Mouse (Mus musculus): ENCODE measurements at regions not wholly inside any gene's neighbourhood (a gene's known extent, or its start where the extent isn't known, plus 50 kb on each side); places are given as distances from the start of the nearest gene placed in this dataset.
"Not testable (repeated sequence)": the region's sequence is repeated elsewhere in the genome, so short reads cannot be mapped to it uniquely, and the experiment has no call there.

DNA sequence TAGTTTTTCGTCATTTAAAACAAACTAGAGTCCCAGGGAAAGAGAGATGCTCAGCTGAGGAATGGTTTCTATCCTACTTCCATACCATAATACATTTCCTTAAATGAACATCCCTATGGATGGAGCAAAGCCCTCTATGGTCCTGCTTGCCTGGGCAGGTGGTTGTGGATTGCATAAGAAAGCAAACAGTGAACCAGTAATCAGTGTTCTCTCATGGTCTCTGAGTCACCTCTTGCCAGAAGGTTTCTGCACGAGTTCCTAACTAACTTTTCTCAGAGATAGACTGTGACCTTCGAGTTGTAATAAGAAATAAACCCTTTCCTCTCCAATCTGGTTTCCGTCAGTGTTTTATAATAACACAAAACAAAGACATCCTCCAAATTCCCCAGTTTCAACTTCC, 62.9 kb upstream of the Bet1 start:
- no peaks in the 10 kb centered on the region for H3K4me1 ChIP-seq (ENCODE audit: control insufficient read depth, insufficient read depth, low read length)
- H3K27ac ChIP-seq (ENCODE audit: insufficient read depth, low read depth, low read length): no peak overlapping the region
- no peak overlapping the region for H3K4me3 ChIP-seq (ENCODE audit: insufficient read depth, low read length)
- TF ChIP-seq CTCF (IDR thresholded peaks at IDR 0.05; ENCODE audit: low read depth, low read length): no peak
- no peak for TF ChIP-seq POLR2A (IDR thresholded peaks at IDR 0.05; ENCODE audit: borderline replicate concordance, low read depth, low read length)

DNA sequence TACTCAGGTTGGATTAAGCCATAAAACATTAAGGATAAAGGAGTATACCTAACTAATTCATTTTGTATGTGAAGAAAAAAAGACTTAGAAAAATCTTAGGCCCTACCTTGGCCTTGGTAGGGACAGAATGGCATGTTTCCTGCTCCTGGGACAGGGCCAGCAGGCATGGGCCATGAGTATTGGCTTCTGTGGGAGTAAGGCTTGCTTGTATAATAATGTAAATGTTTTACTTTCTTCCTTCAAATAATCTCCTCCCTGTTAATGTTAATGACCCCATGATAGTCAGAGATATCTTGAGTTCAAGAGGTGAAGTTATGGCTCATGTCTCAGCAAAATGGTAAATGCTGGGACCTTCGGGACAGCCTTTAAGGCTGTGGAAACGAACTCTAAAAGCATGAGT, 71.5 kb upstream of the Bet1 start:
- Histone ChIP-seq H3K4me1 (ENCODE audit: control insufficient read depth, insufficient read depth, low read length) (no peaks in the 10 kb centered on the region), H3K4me3 (ENCODE audit: insufficient read depth, low read length) (no peak overlapping the region), H3K27ac (ENCODE audit: insufficient read depth, low read depth, low read length) (no peak overlapping the region)
- no peak for TF ChIP-seq CTCF (IDR thresholded peaks at IDR 0.05; ENCODE audit: low read depth, low read length)
- TF ChIP-seq POLR2A (IDR thresholded peaks at IDR 0.05; ENCODE audit: borderline replicate concordance, low read depth, low read length): no peak

DNA sequence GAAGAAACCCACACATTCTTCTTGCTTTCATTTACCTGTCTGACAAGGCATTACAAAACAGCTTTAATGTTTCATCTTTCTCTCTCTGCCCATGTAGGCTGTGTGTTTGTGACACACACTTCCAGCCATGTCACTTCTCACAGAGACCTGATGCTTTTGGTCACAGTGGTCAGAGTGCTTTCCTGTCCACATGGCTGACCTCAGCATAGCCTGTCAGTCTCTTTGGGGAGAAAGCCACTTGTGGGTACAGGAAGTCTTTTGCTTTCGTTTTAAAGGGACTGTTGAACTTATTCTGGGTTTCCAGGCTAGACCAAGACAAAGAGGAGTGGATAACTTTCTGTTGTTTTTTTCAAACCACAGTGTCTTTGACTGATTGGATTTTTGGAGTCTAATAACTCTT, 77.0 kb upstream of the Bet1 start:
- no peak overlapping the region for H3K4me3 ChIP-seq (ENCODE audit: insufficient read depth, low read length)
- H3K4me1 ChIP-seq (ENCODE audit: control insufficient read depth, insufficient read depth, low read length): no peaks in the 10 kb centered on the region
- TF ChIP-seq POLR2A (IDR thresholded peaks at IDR 0.05; ENCODE audit: borderline replicate concordance, low read depth, low read length): no peak
- no peak for TF ChIP-seq CTCF (IDR thresholded peaks at IDR 0.05; ENCODE audit: low read depth, low read length)
- no peak overlapping the region for H3K27ac ChIP-seq (ENCODE audit: insufficient read depth, low read depth, low read length)

DNA sequence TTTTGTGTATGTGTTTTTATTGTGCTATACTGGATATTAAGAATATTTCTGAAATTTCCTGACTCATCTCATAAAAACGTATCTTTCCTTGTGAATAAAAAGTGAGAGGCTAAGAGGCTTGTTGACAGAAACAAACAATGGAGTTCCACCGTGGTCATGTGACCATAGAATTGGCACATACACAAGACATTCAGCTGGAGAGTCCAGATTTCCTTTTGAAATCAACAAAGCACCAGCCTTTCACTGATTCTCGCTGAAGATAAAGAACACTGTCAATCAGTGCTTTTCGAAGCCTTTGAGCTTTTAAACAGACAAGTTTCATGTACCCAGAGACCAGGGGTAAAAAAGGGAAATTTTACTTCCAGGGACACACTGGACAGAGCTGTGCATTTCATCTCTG, 80.3 kb upstream of the Bet1 start:
- H3K27ac ChIP-seq (ENCODE audit: insufficient read depth, low read depth, low read length): no peak overlapping the region
- no peak overlapping the region for H3K4me3 ChIP-seq (ENCODE audit: insufficient read depth, low read length)
- H3K4me1 ChIP-seq (ENCODE audit: control insufficient read depth, insufficient read depth, low read length): no peaks in the 10 kb centered on the region
- no peak for TF ChIP-seq CTCF (IDR thresholded peaks at IDR 0.05; ENCODE audit: low read depth, low read length)
- no peak for TF ChIP-seq POLR2A (IDR thresholded peaks at IDR 0.05; ENCODE audit: borderline replicate concordance, low read depth, low read length)

DNA sequence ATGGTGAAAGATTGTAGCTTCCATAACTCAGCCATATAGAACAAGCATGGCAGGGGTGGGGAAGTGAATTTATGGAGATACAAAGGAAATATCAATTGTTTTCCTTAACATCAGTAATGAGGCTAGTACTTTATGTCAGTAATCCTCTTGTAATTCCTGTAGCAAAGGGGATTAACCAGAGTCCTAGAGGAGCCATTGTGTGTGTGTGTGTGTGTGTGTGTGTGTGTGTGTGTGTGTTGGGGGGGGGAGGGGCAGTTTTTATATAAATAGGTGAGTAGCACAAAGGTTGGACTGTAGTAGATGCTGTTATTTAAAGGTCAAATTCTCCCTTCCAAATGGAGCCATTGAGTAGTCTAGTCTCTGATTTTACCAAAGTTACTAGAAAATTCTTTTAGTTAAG, 81.0 kb upstream of the Bet1 start:
- no peak overlapping the region for H3K27ac ChIP-seq (ENCODE audit: insufficient read depth, low read depth, low read length)
- no peak for TF ChIP-seq POLR2A (IDR thresholded peaks at IDR 0.05; ENCODE audit: borderline replicate concordance, low read depth, low read length)
- no peak overlapping the region for H3K4me3 ChIP-seq (ENCODE audit: insufficient read depth, low read length)
- no peaks in the 10 kb centered on the region for H3K4me1 ChIP-seq (ENCODE audit: control insufficient read depth, insufficient read depth, low read length)

DNA sequence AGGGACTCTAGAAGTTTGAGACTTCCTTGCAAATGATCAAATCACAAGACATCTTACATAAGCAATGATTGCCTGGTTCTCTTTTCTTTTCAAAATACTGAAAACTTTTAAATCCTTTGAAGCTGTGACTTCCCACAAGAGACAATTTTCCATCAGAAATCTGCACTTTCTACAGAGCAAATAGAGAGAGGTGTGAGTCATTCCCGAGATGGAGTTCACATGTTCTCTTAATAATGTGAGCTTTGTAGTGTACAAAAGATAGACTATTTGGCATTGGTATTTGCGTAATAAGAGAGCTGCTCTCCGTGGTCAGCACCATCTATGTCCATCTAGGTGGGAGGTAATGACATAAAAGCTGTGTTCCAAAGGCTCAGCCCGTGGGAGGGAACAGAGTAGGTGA, 84.8 kb upstream of the Bet1 start:
- Histone ChIP-seq H3K27ac (ENCODE audit: insufficient read depth, low read depth, low read length) (no peak overlapping the region), H3K4me3 (ENCODE audit: insufficient read depth, low read length) (no peak overlapping the region), H3K4me1 (ENCODE audit: control insufficient read depth, insufficient read depth, low read length) (no peaks in the 10 kb centered on the region)
- no peak for TF ChIP-seq CTCF (IDR thresholded peaks at IDR 0.05; ENCODE audit: low read depth, low read length)

DNA sequence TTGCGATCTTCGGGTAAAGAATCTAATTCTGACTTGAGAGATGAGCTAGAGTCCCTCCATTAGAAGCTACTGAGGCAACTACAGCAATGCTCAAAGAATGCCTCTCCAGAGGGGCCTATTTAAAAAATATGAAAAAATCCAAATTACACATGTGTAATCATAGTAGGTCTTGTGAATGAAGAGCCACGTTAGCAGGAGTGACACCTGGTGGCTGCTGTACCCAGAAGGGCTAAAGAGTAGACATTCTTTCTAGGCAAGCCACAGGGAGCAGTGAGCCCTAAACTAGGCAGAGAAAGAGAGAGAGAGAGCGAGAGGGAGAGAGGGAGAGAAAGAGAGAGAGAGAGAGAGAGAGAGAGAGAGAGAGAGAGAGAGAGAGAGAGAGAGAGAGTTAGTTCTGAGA, 100.9 kb upstream of the Bet1 start:
- TF ChIP-seq POLR2A (IDR thresholded peaks at IDR 0.05; ENCODE audit: borderline replicate concordance, low read depth, low read length) (no peak), CTCF (IDR thresholded peaks at IDR 0.05; ENCODE audit: low read depth, low read length) (no peak)
- no peak overlapping the region for H3K4me3 ChIP-seq (ENCODE audit: insufficient read depth, low read length)
- H3K27ac ChIP-seq (ENCODE audit: insufficient read depth, low read depth, low read length): no peak overlapping the region
- H3K4me1 ChIP-seq (ENCODE audit: control insufficient read depth, insufficient read depth, low read length): no peaks in the 10 kb centered on the region

DNA sequence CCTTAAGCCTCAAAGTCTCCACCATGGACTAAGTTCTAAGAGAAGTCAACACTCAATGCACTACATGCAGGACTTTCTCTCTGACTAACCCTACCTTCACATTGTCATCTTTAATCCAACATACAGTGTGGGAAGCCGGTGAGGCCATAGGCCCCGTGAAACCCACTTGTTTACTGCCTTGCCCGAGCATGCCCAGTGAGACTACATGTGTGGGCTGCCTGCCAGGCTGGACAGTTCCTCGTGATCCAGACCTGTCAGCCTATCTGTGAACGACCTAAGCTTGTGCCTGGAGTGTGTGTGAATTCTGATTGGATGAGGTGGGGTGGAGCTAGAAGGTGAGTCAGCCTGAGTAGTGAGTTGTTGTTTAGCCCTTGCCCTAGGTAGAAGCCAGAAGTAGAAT, 104.2 kb upstream of the Bet1 start:
- H3K4me3 ChIP-seq (ENCODE audit: insufficient read depth, low read length); H3K4me1 ChIP-seq (ENCODE audit: control insufficient read depth, insufficient read depth, low read length); H3K27ac ChIP-seq (ENCODE audit: insufficient read depth, low read depth, low read length): not testable (repeated sequence)

DNA sequence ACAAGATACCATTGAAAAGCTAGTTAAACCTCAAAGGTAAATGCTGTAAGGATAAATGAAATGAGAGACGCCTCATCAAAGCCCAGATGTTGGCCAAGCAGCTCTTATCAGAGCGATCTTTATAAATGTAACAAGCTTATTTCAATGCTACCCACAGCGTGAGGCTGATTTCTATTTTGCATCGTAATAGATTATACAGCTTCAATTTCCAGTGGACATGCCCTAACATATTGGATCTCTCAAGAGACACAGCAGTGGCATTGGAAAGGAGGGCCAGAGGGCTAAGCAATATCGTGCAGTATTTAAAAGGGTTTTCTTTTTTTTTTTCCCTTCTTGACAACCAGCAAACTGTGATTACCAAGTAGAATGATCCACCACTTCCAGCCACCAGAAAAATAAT, 106.5 kb upstream of the Bet1 start:
- Histone ChIP-seq H3K4me1 (ENCODE audit: control insufficient read depth, insufficient read depth, low read length) (no peaks in the 10 kb centered on the region), H3K4me3 (ENCODE audit: insufficient read depth, low read length) (no peak overlapping the region)
- TF ChIP-seq CTCF (IDR thresholded peaks at IDR 0.05; ENCODE audit: low read depth, low read length) (no peak), POLR2A (IDR thresholded peaks at IDR 0.05; ENCODE audit: borderline replicate concordance, low read depth, low read length) (no peak)

DNA sequence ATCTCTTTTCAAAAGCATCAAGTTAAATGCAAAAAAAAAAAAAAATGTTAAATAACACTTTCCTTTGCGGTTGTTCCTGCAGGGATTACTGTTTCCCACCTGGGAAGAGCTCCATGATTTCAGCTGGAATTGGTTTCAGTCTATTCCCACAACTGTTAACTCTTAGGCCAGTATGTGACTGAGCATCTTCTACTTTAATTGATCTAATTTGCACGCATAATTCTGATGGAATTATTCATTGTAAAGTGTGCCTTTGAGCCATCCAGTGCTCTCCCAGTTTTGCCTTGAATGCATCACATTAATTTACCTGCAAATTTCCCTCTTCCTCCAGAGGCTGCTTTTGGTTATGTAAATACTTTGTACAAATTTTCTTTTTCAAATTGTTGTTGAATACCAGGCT, 114.4 kb upstream of the Bet1 start:
- TF ChIP-seq CTCF (IDR thresholded peaks at IDR 0.05; ENCODE audit: low read depth, low read length) (no peak), POLR2A (IDR thresholded peaks at IDR 0.05; ENCODE audit: borderline replicate concordance, low read depth, low read length) (no peak)
- Histone ChIP-seq H3K27ac (ENCODE audit: insufficient read depth, low read depth, low read length) (no peak overlapping the region), H3K4me1 (ENCODE audit: control insufficient read depth, insufficient read depth, low read length) (no peaks in the 10 kb centered on the region), H3K4me3 (ENCODE audit: insufficient read depth, low read length) (no peak overlapping the region)

More for the DNA sequence above, 106.5 kb upstream of the Bet1 start:
- no peak overlapping the region for H3K27ac ChIP-seq (ENCODE audit: insufficient read depth, low read depth, low read length)

DNA sequence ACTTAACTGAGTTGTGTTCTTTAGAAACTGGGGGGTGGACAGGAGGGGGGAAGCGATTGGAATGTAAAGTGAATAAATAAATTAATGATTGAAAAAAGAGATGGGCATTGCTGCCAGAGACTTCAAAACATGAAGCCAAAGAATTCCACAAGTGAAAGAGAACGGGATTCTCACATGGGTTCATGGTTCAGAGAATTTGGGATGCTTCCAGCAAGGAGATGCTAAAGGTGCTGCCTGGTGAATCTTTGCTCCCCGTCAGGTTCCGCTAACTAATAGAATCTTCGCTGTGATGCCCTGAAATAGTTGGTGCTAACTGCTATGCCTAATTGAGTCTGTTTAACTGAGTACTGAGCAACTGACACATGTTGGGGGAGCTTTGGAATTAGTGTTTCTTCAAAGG, 118.9 kb upstream of the Bet1 start:
- Histone ChIP-seq H3K4me1 (ENCODE audit: control insufficient read depth, insufficient read depth, low read length) (no peaks in the 10 kb centered on the region), H3K4me3 (ENCODE audit: insufficient read depth, low read length) (no peak overlapping the region), H3K27ac (ENCODE audit: insufficient read depth, low read depth, low read length) (no peak overlapping the region)
- TF ChIP-seq POLR2A (IDR thresholded peaks at IDR 0.05; ENCODE audit: borderline replicate concordance, low read depth, low read length) (no peak), CTCF (IDR thresholded peaks at IDR 0.05; ENCODE audit: low read depth, low read length) (no peak)
